Mouse (Mus musculus): ENCODE measurements at regions not wholly inside any gene's neighbourhood (a gene's known extent, or its start where the extent isn't known, plus 50 kb on each side); places are given as distances from the start of the nearest gene placed in this dataset.
A peak's percentile ranks its signal among the peaks of the same experiment; 100 is the strongest.

DNA sequence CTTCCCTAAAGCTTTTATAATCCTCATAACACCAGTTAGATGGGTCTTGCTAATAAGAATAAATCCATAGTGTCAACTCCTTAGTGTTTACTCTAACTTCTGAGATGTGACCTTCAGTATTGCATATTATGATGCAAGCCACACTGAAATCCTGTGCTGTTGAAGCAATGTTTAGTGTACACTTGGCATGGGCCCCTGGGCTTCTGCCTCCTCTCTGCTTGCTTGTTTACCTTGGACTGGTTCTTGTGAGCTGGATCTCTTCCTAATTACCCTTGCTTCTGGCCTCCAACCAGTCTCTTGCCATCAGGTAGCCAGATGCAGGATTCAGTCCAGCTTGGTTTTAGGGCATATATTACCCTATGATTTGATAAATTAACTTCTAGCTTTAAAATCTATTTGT, 57.0 kb downstream of the Rgs2 start:
- DNase-seq, result peak; percentile 24 to 69

- peak; percentile 63 to 79 for DNase-seq
These were observed 62.5 kb downstream of the Rgs2 start for GRCm38 (mm10) chr1:143941465-143941864.

DNA sequence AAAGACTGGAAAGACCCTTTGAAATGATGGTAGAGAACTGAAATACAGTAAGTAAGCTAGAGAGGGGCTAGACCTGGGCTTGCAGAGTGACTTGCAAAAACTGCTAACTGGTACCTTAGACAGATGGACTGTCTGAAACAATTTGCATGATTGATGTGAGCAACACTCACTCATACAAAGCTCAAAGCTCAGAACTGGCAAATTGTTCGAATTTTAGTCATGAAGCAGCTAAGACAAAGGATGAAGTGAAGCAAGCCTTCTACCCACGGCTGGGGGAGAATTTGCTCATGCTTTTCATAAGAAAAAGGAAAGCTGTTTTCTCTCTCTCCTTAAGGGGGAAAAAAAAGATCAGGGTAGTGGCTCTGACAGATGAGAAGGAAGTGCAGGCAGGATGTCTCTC, 64.5 kb downstream of the Rgs2 start:
- no peak for DNase-seq

DNA sequence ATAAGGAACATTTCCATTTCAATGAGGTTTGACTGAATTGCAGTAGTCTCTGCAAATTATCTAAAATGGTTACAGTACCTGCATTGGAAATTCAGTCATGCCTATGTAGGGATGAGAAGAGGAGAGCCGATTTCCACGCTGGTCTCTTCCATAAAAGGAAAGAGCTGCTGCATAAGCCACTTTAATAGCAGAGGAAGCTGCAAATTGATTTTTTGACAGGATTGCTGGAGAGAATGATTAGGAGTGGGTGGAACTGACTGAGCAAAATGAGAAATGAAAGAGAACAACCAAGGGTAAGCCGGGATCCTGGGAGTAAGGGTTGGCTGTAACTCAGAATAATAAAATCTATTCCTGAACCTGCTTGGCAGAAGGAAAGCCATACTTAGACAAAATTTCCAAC, 65.4 kb downstream of the Rgs2 start:
- no peak for DNase-seq

GRCm38 (mm10) chr1:143930798-143931197, 73.2 kb downstream of the Rgs2 start:
- no peak for DNase-seq

- no peak for DNase-seq
These were observed 74.3 kb downstream of the Rgs2 start for GRCm38 (mm10) chr1:143929567-143930165.

DNA sequence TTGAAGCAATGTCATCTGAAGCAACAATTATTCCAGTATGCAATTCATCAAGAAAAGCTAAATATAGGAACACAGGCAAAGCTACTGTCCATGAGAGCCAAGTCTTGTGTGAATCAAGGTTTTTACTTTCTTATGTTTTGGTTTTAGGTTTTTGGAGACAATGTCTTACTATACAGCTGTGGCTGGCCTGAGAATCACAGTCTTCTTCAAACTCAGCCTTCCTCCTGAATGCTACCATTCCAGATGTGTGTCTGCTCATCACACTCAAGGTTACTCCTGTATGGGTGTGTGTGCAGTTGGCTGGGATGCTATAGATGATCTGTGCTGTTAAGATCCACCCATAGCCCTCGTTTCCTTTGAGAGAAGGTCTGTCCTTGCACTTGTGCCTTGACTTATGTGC, 81.5 kb downstream of the Rgs2 start:
- no peak for DNase-seq

GRCm38 (mm10) chr1:143920256-143920655, 83.7 kb downstream of the Rgs2 start:
- no peak for DNase-seq

DNA sequence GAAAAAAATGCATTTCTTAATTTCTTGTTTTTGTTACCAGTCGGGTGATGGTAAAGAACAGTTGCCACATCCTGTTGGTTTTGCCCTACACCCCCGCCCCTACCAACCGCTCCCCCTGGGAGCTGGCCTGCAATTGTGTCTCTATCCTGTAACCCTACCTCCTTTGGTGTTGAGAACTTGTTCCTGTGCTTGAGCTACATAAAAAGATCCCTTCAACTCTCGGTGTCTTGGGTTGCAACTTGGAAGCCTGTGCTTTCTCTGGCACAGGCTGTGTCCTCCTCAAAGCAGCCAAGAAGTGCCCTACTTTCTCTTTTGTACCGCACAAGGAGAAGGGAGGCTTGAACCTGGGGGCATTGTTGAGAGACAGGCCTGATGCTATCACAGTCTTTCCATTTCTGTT, 85.0 kb downstream of the Rgs2 start:
- no peak for DNase-seq

DNA sequence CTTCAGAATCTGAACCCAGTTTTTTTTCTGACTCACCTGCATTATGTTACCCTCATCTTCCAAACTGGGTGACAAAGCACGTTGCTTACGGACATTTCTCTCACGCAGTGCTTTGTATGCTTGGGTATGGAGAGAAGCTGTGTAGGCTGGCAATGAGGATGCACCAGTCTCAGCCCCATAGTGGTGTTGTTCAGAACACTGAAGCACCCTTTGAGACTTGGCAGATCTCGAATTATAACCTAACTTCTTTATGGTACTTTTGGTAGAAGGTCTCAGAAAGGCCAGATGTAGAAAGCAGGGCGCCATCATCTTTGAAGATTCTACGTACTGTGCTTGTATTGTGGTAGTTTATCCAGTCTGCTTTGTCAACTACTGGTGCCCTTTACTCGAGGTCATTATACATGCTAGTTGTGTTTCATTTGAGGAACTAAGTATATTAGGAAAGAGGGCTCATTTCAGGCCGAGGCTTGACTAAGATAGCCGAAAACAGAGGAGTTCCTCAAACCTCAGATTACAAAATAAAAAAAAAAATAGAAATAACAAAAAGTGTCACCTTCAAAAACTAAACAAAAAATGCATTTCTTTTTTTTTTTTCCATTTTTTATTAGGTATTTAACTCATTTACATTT, 85.7 kb downstream of the Rgs2 start:
- DNase-seq, result no peak

DNA sequence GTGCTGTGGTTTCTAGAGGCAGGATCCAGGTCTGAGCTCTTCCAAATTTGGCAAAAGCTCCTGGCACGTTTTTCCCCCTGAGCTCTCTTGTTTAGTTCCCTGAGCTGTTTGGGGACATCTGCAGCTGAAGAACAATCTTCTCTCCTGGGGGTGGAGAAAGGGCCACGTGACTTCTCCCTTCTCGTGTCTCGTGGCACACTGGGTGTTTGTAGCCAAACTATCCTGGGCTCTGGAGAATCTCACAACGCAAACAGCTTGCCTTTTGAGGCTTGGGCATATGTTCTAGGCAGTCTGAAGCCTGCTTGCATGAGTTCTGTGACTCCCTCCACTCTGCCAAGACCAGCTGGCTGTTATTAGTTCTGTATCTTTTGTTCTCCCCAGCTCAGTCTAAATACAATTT, 86.3 kb downstream of the Rgs2 start:
- peak in 1 of 2 experiments; percentile 40 for DNase-seq

GRCm38 (mm10) chr1:143916587-143916986, 87.4 kb downstream of the Rgs2 start:
- peak; percentile 25 to 68 for DNase-seq

- DNase-seq, result no peak
These were observed 91.4 kb downstream of the Rgs2 start for GRCm38 (mm10) chr1:143912586-143912985.

- DNase-seq, result no peak
These were observed 92.7 kb downstream of the Rgs2 start for GRCm38 (mm10) chr1:143911230-143911629.

GRCm38 (mm10) chr1:143910530-143910929, 93.4 kb downstream of the Rgs2 start:
- no peak for DNase-seq

- DNase-seq, result no peak
These were observed 96.6 kb downstream of the Rgs2 start for GRCm38 (mm10) chr1:143907312-143907711.

DNA sequence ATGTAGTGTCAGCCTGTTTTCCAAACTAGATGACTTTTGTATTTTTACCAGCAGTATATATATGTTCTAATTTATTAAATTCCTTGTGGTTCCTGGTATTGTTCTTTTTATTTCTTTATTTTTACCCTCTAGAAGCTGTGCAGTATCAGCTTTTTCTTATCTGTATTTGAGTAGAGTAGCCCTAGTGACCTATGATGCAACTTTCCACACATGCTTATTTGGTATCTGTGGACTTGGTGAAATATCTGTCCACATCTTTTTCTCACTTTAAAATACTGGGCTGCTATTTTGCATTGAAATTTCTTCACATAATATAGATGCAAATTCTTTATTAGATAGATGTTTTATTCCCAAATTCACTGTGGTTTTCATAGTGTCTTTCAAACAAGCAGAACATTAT, 97.1 kb downstream of the Rgs2 start:
- DNase-seq, result no peak

DNA sequence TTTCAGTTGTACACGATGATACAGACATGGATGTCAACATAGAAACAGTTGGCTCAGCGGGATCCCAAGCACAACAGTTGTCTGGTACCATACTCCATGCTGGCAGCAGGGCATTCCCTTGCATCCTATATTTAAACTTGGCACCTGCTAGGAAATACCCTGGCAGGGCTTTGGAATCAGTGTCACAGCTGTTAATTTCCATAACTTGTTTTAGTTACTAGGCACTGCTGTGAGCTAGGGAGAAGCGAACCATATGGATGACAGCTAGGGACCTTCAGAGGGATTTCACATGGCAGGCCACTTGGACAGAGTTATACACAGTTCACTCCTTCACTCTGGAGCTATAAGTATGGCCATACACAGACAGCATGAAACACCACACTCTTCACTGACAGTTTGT, 100.0 kb downstream of the Rgs2 start:
- no peak for DNase-seq

DNA sequence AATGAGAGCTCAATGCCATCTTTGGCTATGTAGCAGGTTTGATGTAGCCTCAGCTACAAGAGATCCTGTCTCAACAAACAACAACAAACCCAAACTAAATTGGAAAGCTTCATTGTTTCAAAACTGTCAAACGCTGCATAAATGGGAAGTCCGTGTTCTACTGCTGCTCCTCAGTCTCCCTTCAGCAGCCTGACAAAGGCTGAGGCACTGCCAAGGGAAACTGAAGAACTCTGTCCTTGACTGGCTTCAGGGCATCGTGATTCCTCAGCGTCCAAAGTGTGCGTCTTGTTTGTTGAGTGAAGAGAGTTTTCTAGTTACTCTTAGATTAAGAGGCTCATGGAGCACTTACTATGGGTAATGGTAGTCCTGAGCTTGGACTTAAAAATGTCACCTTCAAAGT, 100.7 kb downstream of the Rgs2 start:
- DNase-seq, result no peak

- DNase-seq, result no peak
These were observed 102.6 kb downstream of the Rgs2 start for GRCm38 (mm10) chr1:143901127-143901920.

DNA sequence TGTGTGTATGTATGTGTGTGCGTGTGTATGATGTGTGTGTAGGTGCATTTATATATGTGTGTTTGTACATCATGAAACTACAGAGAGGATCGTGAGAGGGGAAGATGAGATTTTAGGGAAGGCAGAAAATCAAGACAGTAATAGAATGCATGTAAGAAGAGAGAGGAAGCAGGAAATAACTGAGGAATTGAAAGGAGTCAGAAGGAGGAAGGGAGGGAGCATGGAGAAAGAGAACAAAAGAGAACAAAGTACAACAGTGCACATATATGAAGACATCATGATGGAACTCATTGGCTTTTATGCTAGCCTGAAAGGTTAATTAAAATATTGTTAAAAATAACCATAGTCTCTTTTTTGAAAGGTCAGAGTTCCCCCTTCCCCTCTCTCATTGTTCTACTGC, 111.4 kb downstream of the Uchl5 start:
- DNase-seq, result no peak

- no peak for DNase-seq
These were observed 111.0 kb downstream of the Uchl5 start for GRCm38 (mm10) chr1:143888065-143888464.

DNA sequence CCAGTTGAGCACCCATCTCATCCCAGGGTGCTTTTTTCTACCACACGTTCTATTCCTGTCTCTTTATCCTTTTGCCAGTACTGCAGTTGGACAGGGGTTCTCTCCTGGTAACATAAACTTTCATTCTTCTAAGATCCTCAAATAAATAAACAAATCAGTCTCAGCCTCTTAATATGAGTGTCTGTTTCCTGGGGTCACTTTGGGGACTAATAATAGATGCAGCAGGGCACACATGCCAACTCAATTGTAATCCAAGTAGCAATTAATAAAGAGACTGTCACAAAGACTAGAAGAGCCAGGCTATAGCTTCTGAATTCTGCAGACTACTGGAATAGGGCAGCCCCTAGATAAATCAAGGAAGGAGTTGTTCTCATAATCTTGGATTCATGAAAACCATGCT, 108.9 kb downstream of the Uchl5 start:
- DNase-seq, result no peak

- DNase-seq, result no peak
These were observed 104.1 kb downstream of the Uchl5 start for GRCm38 (mm10) chr1:143881192-143881591.

All from kidney, postnatal 25 days (tissue).